Mouse (Mus musculus): ENCODE data around the gene Reep6. TPM values are rescaled to one million over a fixed set of nuclear protein-coding genes. Genes with fewer than 3 reads are reported as not detected.

The Reep6 gene
- polyA plus RNA-seq, 1 experiment from 2014 or later = 255 TPM

GRCm38 (mm10) chr10:80293325-80293724 is 36.4 kb upstream of the Reep6 start:
- Histone ChIP-seq H3K27me3 (replicated peaks; ENCODE audit: control insufficient read depth, insufficient read depth, low read length) (peaks cover 9% of the 10 kb centered on the region), H3K4me1 (ENCODE audit: control insufficient read depth, insufficient read depth, low read length) (peaks cover 23% of the 10 kb centered on the region), H3K4me2 (ENCODE audit: low read depth, low read length) (peak overlapping the region; percentile 85), H3K9ac (ENCODE audit: low read depth, low read length) (peak overlapping the region; percentile 99), H3K9me3 (ENCODE audit: control insufficient read depth, low read length) (no peaks in the 10 kb centered on the region), H3K36me3 (ENCODE audit: control insufficient read depth, insufficient read depth, low read length) (peaks cover 8% of the 10 kb centered on the region), H3K4me3 (ENCODE audit: low read length) (peak overlapping the region; percentile 72), H3K27ac (ENCODE audit: low read length) (peak overlapping the region; percentile 88)
- 20% methylated on average over 14 of the region's 14 CpGs for WGBS
- no peak for ATAC-seq

- Histone ChIP-seq H3K9ac (ENCODE audit: low read depth, low read length) (0 out of 2 replicates have a peak overlapping the region, but pooled peaks have one; percentile 99), H3K9me3 (ENCODE audit: control insufficient read depth, low read length) (no peaks in the 10 kb centered on the region), H3K27ac (ENCODE audit: low read length) (peak overlapping the region; percentile 11; the same call in 1 of the 2 replicates), H3K4me3 (ENCODE audit: low read length) (no peak overlapping the region), H3K27me3 (replicated peaks; ENCODE audit: control insufficient read depth, insufficient read depth, low read length) (peaks cover 19% of the 10 kb centered on the region), H3K4me1 (ENCODE audit: control insufficient read depth, insufficient read depth, low read length) (peaks cover 23% of the 10 kb centered on the region), H3K36me3 (ENCODE audit: control insufficient read depth, insufficient read depth, low read length) (peaks cover 8% of the 10 kb centered on the region), H3K4me2 (ENCODE audit: low read depth, low read length) (no peak overlapping the region; the same call in 1 of the 2 replicates)
- WGBS = 69% methylated on average over 4 of the region's 4 CpGs
- no peak for ATAC-seq
Observed at GRCm38 (mm10) chr10:80294311-80294710, 35.4 kb upstream of the Reep6 start.

- peaks cover 23% of the 10 kb centered on the region for H3K4me1 ChIP-seq (ENCODE audit: control insufficient read depth, insufficient read depth, low read length)
- H3K27ac ChIP-seq (ENCODE audit: low read length) = peak overlapping the region; percentile 11; the same call in 1 of the 2 replicates
- peaks cover 8% of the 10 kb centered on the region for H3K36me3 ChIP-seq (ENCODE audit: control insufficient read depth, insufficient read depth, low read length)
- no peak overlapping the region for H3K9ac ChIP-seq (ENCODE audit: low read depth, low read length)
- H3K4me3 ChIP-seq (ENCODE audit: low read length) = no peak overlapping the region
- no peak for ATAC-seq
- H3K4me2 ChIP-seq (ENCODE audit: low read depth, low read length) = no peak overlapping the region
- no peaks in the 10 kb centered on the region for H3K9me3 ChIP-seq (ENCODE audit: control insufficient read depth, low read length)
- peaks cover 25% of the 10 kb centered on the region for H3K27me3 ChIP-seq (replicated peaks; ENCODE audit: control insufficient read depth, insufficient read depth, low read length)
- 39% methylated on average over 7 of the region's 7 CpGs for WGBS
Observed at GRCm38 (mm10) chr10:80294788-80295303, 34.9 kb upstream of the Reep6 start.

DNA sequence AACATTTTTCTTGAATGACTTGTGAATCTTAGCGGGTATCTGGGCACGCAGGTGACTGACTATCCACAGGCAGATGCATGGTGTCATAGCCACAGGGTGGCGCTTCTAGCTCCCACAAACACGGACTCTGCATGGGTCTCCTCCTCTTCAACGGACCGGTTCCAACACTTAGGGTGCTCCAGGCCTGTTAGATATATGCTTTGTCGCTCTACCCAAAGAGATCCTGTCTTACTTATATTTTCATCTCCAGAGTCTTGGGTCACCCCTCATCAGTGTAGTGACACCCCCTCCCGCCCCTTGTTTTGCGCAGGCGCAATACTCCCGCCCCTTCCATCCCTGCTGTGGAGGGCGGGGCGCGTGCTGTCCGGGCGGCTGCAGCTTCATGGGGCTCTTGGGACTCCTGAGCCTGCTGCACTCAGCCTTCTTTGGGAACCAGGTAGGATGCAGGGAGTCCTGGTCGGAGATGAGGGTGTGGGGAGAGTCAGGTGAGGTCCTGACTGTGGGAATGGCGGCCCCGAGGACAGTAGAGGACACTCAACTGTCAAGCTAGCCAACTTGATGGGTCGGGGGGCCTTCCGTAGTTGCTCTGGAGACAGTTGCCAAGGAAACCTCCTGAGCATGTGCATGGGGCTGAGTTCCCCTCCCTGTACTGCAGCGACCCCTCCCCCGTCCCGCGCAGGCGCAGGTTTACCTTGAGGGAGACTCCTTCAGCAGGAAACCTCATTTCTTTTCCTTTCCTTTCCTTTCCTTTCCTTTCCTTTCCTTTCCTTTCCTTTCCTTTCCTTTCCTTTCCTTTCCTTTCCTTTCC is 33.9 kb upstream of the Reep6 start, which contains the start of gene Apc2:
Gene Apc2, plus strand, starts transcription at position 360 of the 808 bp plus-strand sequence.
- H3K27ac ChIP-seq (ENCODE audit: low read length) = peak within 1 kb of the TSS; percentile 11; the same call in 1 of the 2 replicates
- H3K9me3 ChIP-seq (ENCODE audit: control insufficient read depth, low read length) = no peaks in the 10 kb centered on the region
- 1% methylated on average over 26 of the region's 26 CpGs for WGBS
- peaks cover 34% of the 10 kb centered on the region for H3K27me3 ChIP-seq (replicated peaks; ENCODE audit: control insufficient read depth, insufficient read depth, low read length)
- peak within 1 kb of the TSS; percentile 60 for H3K4me2 ChIP-seq (ENCODE audit: low read depth, low read length)
- H3K36me3 ChIP-seq (ENCODE audit: control insufficient read depth, insufficient read depth, low read length) = peaks cover 8% of the 10 kb centered on the region
- H3K4me1 ChIP-seq (ENCODE audit: control insufficient read depth, insufficient read depth, low read length) = peaks cover 23% of the 10 kb centered on the region
- peak within 1 kb of the TSS; percentile 42 for H3K4me3 ChIP-seq (ENCODE audit: low read length)
- H3K9ac ChIP-seq (ENCODE audit: low read depth, low read length) = peak within 1 kb of the TSS; percentile 64
- ATAC-seq = peak; percentile 58

DNA sequence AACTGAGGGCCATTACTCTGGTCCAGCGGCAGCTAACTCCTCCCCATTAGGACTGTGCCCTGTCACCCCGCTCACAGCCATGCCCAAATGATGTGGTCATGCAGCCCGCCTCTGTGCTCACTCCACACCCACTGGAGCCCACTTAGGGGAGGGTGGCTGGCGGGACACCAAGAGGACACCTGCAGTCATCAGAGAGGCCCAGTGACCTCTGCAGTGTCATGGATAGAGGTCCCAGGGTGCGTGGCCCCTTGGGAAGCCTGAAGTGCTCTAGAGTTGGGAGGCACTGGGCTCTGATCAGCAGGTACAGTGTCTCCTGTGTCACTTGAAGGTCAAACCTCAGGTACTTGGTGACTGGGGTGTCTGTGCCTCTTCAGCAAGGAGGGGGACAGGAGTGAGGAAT is 32.9 kb upstream of the Reep6 start:
- Histone ChIP-seq H3K9ac (ENCODE audit: low read depth, low read length) (no peak overlapping the region), H3K36me3 (ENCODE audit: control insufficient read depth, insufficient read depth, low read length) (peaks cover 8% of the 10 kb centered on the region), H3K4me2 (ENCODE audit: low read depth, low read length) (no peak overlapping the region), H3K4me1 (ENCODE audit: control insufficient read depth, insufficient read depth, low read length) (peaks cover 21% of the 10 kb centered on the region), H3K27ac (ENCODE audit: low read length) (no peak overlapping the region), H3K27me3 (replicated peaks; ENCODE audit: control insufficient read depth, insufficient read depth, low read length) (peaks cover 40% of the 10 kb centered on the region), H3K4me3 (ENCODE audit: low read length) (no peak overlapping the region), H3K9me3 (ENCODE audit: control insufficient read depth, low read length) (no peaks in the 10 kb centered on the region)
- WGBS = 85% methylated on average over 5 of the region's 5 CpGs
- no peak for ATAC-seq

DNA sequence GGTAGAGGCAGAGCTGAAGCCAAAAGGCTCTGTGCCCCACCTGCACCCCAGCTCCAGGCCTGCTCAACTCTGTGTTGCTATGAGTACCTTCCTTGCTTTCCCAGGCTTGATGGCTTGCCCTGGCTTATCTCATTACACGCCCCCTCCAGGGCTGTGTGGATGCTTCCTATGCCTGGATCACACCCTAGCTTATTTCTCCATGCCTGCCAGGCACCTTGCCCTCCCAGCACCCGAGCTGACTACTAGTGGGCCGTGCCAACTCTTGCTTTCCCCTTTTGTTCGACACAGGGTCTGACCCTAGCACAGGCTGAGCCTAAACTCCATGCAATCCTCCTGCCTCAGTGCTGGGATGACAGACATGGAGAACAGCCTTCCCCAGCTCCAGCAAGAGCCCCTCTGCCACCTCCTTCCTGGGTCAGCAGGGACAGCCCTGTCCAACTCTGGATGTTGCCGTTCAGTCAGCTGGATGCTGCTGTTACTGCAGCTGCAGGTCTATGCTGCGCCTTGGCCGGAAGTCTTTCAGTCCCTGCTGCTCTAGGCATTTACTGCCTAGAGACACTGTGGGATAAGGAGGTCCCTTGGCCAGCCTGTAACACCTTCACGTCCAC is 32.1 kb upstream of the Reep6 start:
- Histone ChIP-seq H3K27me3 (replicated peaks; ENCODE audit: control insufficient read depth, insufficient read depth, low read length) (peaks cover 40% of the 10 kb centered on the region), H3K4me1 (ENCODE audit: control insufficient read depth, insufficient read depth, low read length) (peaks cover 22% of the 10 kb centered on the region), H3K9ac (ENCODE audit: low read depth, low read length) (no peak overlapping the region)

GRCm38 (mm10) chr10:80298571-80299281 is 31.0 kb upstream of the Reep6 start:
- Histone ChIP-seq H3K27ac (ENCODE audit: low read length) (no peak overlapping the region), H3K4me1 (ENCODE audit: control insufficient read depth, insufficient read depth, low read length) (peaks cover 17% of the 10 kb centered on the region), H3K4me2 (ENCODE audit: low read depth, low read length) (no peak overlapping the region), H3K9me3 (ENCODE audit: control insufficient read depth, low read length) (no peaks in the 10 kb centered on the region), H3K4me3 (ENCODE audit: low read length) (peak overlapping the region; percentile 8; the same call in 1 of the 2 replicates), H3K9ac (ENCODE audit: low read depth, low read length) (peak overlapping the region; percentile 45; the same call in 1 of the 2 replicates), H3K27me3 (replicated peaks; ENCODE audit: control insufficient read depth, insufficient read depth, low read length) (peaks cover 40% of the 10 kb centered on the region), H3K36me3 (ENCODE audit: control insufficient read depth, insufficient read depth, low read length) (peaks cover 8% of the 10 kb centered on the region)
- no peak for ATAC-seq
- 5% methylated on average over 26 of the region's 26 CpGs for WGBS

More for the DNA sequence above, 32.1 kb upstream of the Reep6 start:
- WGBS = 63% methylated on average over 8 of the region's 8 CpGs
- no peak overlapping the region for H3K4me2 ChIP-seq (ENCODE audit: low read depth, low read length)
- no peak overlapping the region for H3K27ac ChIP-seq (ENCODE audit: low read length)
- no peak for ATAC-seq
- peaks cover 8% of the 10 kb centered on the region for H3K36me3 ChIP-seq (ENCODE audit: control insufficient read depth, insufficient read depth, low read length)
- H3K9me3 ChIP-seq (ENCODE audit: control insufficient read depth, low read length) = no peaks in the 10 kb centered on the region
- H3K4me3 ChIP-seq (ENCODE audit: low read length) = no peak overlapping the region

DNA sequence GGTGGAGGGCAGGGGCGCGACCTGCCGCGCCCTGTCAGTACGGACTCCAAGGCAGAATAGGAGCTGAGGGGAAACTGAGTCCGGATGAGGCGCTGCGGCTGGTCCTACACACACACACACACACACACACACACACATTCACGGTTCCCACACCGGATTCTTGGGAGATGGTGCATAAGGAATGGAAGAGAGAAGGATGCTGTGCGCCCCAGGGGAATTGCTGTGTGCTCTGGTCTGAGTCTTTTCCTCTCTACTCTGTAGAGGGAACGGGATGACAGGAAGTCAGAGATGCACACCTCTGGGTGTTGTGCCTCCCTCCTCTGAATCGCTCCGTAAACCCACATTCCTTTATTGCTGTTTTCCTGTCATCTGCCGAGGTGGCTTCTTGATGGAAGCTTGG is 30.5 kb upstream of the Reep6 start:
- no peak overlapping the region for H3K27ac ChIP-seq (ENCODE audit: low read length)
- ATAC-seq = no peak
- peaks cover 40% of the 10 kb centered on the region for H3K27me3 ChIP-seq (replicated peaks; ENCODE audit: control insufficient read depth, insufficient read depth, low read length)
- no peak overlapping the region for H3K4me2 ChIP-seq (ENCODE audit: low read depth, low read length)
- H3K4me1 ChIP-seq (ENCODE audit: control insufficient read depth, insufficient read depth, low read length) = peaks cover 13% of the 10 kb centered on the region
- WGBS = 12% methylated on average over 15 of the region's 15 CpGs
- H3K36me3 ChIP-seq (ENCODE audit: control insufficient read depth, insufficient read depth, low read length) = peaks cover 5% of the 10 kb centered on the region
- H3K9ac ChIP-seq (ENCODE audit: low read depth, low read length) = peak overlapping the region; percentile 45; the same call in 1 of the 2 replicates
- H3K9me3 ChIP-seq (ENCODE audit: control insufficient read depth, low read length) = no peaks in the 10 kb centered on the region
- peak overlapping the region; percentile 8; the same call in 1 of the 2 replicates for H3K4me3 ChIP-seq (ENCODE audit: low read length)

GRCm38 (mm10) chr10:80299824-80300223 is 29.9 kb upstream of the Reep6 start:
- H3K4me3 ChIP-seq (ENCODE audit: low read length) = no peak overlapping the region
- H3K9ac ChIP-seq (ENCODE audit: low read depth, low read length) = no peak overlapping the region
- H3K4me2 ChIP-seq (ENCODE audit: low read depth, low read length) = no peak overlapping the region
- H3K27ac ChIP-seq (ENCODE audit: low read length) = no peak overlapping the region
- H3K4me1 ChIP-seq (ENCODE audit: control insufficient read depth, insufficient read depth, low read length) = peaks cover 15% of the 10 kb centered on the region
- H3K9me3 ChIP-seq (ENCODE audit: control insufficient read depth, low read length) = no peaks in the 10 kb centered on the region
- H3K27me3 ChIP-seq (replicated peaks; ENCODE audit: control insufficient read depth, insufficient read depth, low read length) = peaks cover 46% of the 10 kb centered on the region
- 52% methylated on average over 10 of the region's 10 CpGs for WGBS
- no peak for ATAC-seq
- H3K36me3 ChIP-seq (ENCODE audit: control insufficient read depth, insufficient read depth, low read length) = peaks cover 2% of the 10 kb centered on the region; the same call in 1 of the 2 replicates
